Mouse (Mus musculus) olfactory bulb, adult 2 months (tissue): ENCODE results near the gene Prkcb. TPM values are rescaled to one million over a fixed set of nuclear protein-coding genes. Genes with fewer than 3 reads are reported as not detected.

ENCODE experiments used
- H3K27ac ChIP-seq: fragments of 200-500 bp; 2 replicates; pipeline ENCODE4 v1.5.1; 2012; ENCODE audit warnings: low read depth, low read length; ENCODE audit not compliant: insufficient read depth
- H3K4me1 ChIP-seq: fragments of 200-500 bp; 2 replicates; pipeline ENCODE4 v1.6.1; 2012; ENCODE audit warnings: low read length; ENCODE audit not compliant: control insufficient read depth, insufficient read depth
- H3K4me3 ChIP-seq: fragments of 200-500 bp; 2 replicates; pipeline ENCODE4 v1.5.1; 2012; ENCODE audit warnings: mild to moderate bottlenecking, low read depth, low read length, moderate library complexity; ENCODE audit not compliant: insufficient read depth
- CTCF ChIP-seq: fragments of 200-500 bp; IDR thresholded peaks from 2 replicates; pipeline ENCODE4 v1.5.1; 2012; ENCODE audit warnings: low read depth, mild to moderate bottlenecking, low read length, moderate library complexity; ENCODE audit not compliant: insufficient read depth
- POLR2A ChIP-seq: fragments of 200-500 bp; IDR thresholded peaks from 2 replicates; pipeline ENCODE4 v1.6.1; 2012; ENCODE audit warnings: mild to moderate bottlenecking, low read depth, low read length, moderate library complexity; ENCODE audit not compliant: insufficient read depth
- WGBS: fragments of 180-500 bp; shearing (Covaris S2); methylation state at CpG from one replicate; pipeline ENCODE4 v1.1.7; 2018; 5-methylcytosine and 5-hydroxymethylcytosine counted together
- polyA plus RNA-seq: library from polyadenylated mRNA; stranded (reverse); fragments of >200 nt; gene quantifications from 2 replicates; pipeline ENCODE4 v1.2.4, GENCODE M21; 2012; ENCODE audit warnings: low replicate concordance; ENCODE audit not compliant: missing spikeins, insufficient read depth, insufficient read length

The Prkcb gene
- polyA plus RNA-seq, 1 experiment: 694 TPM

GRCm38 (mm10) chr7:122465823-122466549, 177.4 kb downstream of the Prkcb start:
- H3K4me1 ChIP-seq: no peaks in the 10 kb centered on the region; the same call in 1 of the 2 replicates
- 42% methylated on average over 8 of the region's 8 CpGs for WGBS
- H3K4me3 ChIP-seq: no peak overlapping the region
- TF ChIP-seq POLR2A (no peak), CTCF (no peak)
- no peak overlapping the region for H3K27ac ChIP-seq

- 82% methylated on average over 2 of the region's 2 CpGs for WGBS
- Histone ChIP-seq H3K4me1 (no peaks in the 10 kb centered on the region; the same call in 1 of the 2 replicates), H3K4me3 (no peak overlapping the region), H3K27ac (no peak overlapping the region)
- no peak for TF ChIP-seq CTCF
- no peak for TF ChIP-seq POLR2A
Measured at GRCm38 (mm10) chr7:122466722-122467121, 178.2 kb downstream of the Prkcb start.

GRCm38 (mm10) chr7:122467831-122468230, 179.3 kb downstream of the Prkcb start:
- H3K4me1 ChIP-seq: no peaks in the 10 kb centered on the region; the same call in 1 of the 2 replicates
- WGBS: 65% methylated on average over 8 of the region's 8 CpGs

GRCm38 (mm10) chr7:122470370-122471280, 182.1 kb downstream of the Prkcb start:
- H3K27ac ChIP-seq: no peak overlapping the region
- TF ChIP-seq CTCF (peak; percentile 83), POLR2A (no peak)
- 56% methylated on average over 18 of the region's 18 CpGs for WGBS
- H3K4me1 ChIP-seq: no peaks in the 10 kb centered on the region; the same call in 1 of the 2 replicates
- no peak overlapping the region for H3K4me3 ChIP-seq

More at GRCm38 (mm10) chr7:122467831-122468230, 179.3 kb downstream of the Prkcb start:
- Histone ChIP-seq H3K4me3 (no peak overlapping the region), H3K27ac (no peak overlapping the region)
- no peak for TF ChIP-seq POLR2A
- TF ChIP-seq CTCF: no peak

- Histone ChIP-seq H3K4me3 (no peak overlapping the region), H3K4me1 (peaks cover 5% of the 10 kb centered on the region), H3K27ac (no peak overlapping the region)
- WGBS: 75% methylated on average over 5 of the region's 5 CpGs
- TF ChIP-seq CTCF (no peak), POLR2A (no peak)
Measured at GRCm38 (mm10) chr7:122472223-122472622, 183.7 kb downstream of the Prkcb start.

- peaks cover 20% of the 10 kb centered on the region for H3K4me1 ChIP-seq
- H3K4me3 ChIP-seq: no peak overlapping the region
- no peak for TF ChIP-seq POLR2A
- no peak for TF ChIP-seq CTCF
- H3K27ac ChIP-seq: no peak overlapping the region
Measured at GRCm38 (mm10) chr7:122475038-122475437, 186.5 kb downstream of the Prkcb start.

GRCm38 (mm10) chr7:122476697-122477096, 188.1 kb downstream of the Prkcb start:
- TF ChIP-seq CTCF (no peak), POLR2A (no peak)
- Histone ChIP-seq H3K27ac (no peak overlapping the region), H3K4me1 (peaks cover 20% of the 10 kb centered on the region), H3K4me3 (no peak overlapping the region)
- 48% methylated on average over 6 of the region's 6 CpGs for WGBS

GRCm38 (mm10) chr7:122477118-122477517, 188.6 kb downstream of the Prkcb start:
- no peak for TF ChIP-seq CTCF
- no peak for TF ChIP-seq POLR2A
- Histone ChIP-seq H3K4me1 (peaks cover 20% of the 10 kb centered on the region), H3K27ac (no peak overlapping the region), H3K4me3 (no peak overlapping the region)
- 51% methylated on average over 7 of the region's 7 CpGs for WGBS
